Mouse (Mus musculus) embryonic facial prominence, embryonic 14.5 days (tissue): ENCODE data around the gene Polr2m. TPM values are rescaled to one million over a fixed set of nuclear protein-coding genes. Genes with fewer than 3 reads are reported as not detected.
A peak's percentile ranks its signal among the peaks of the same experiment; 100 is the strongest.

Experiments used
- ATAC-seq: fragments of 200-750 bp; cut with Nextera tagmentation; 2 replicates; pipeline ENCODE4 v1.8.0; 2017; ENCODE audit warnings: low read depth, moderate number of reproducible peaks, moderate TSS enrichment
- DNase-seq: peaks from one replicate; pipeline ENCODE4 v3.0.0-alpha.2; 2015; ENCODE audit warnings: low spot score
- H3K27ac ChIP-seq: fragments of 300-500 bp; sonication (generic); replicated peaks from 2 replicates; pipeline ENCODE4 v1.5.1; 2014; ENCODE audit warnings: low read depth, mild to moderate bottlenecking, low read length, moderate library complexity
- H3K27me3 ChIP-seq: fragments of 300-500 bp; sonication (generic); replicated peaks from 2 replicates; pipeline ENCODE4 v1.6.1; 2014; ENCODE audit warnings: low read length; ENCODE audit not compliant: control insufficient read depth, insufficient read depth
- H3K36me3 ChIP-seq: fragments of 300-500 bp; sonication (generic); 2 replicates; pipeline ENCODE4 v1.6.1; 2014; ENCODE audit warnings: low read length, mixed read lengths; ENCODE audit not compliant: control insufficient read depth, insufficient read depth
- H3K4me1 ChIP-seq: fragments of 300-500 bp; sonication (generic); 2 replicates; pipeline ENCODE4 v1.6.1; 2014; ENCODE audit warnings: antibody characterized with exemption, low read length; ENCODE audit not compliant: control insufficient read depth, insufficient read depth
- H3K4me2 ChIP-seq: fragments of 300-500 bp; sonication (generic); 2 replicates; pipeline ENCODE4 v1.6.1; 2014; ENCODE audit warnings: low read depth, mild to moderate bottlenecking, low read length, moderate library complexity, mixed read lengths
- H3K4me3 ChIP-seq: fragments of 300-500 bp; sonication (generic); 2 replicates; pipeline ENCODE4 v1.5.1; 2014; ENCODE audit warnings: low read depth, mild to moderate bottlenecking, low read length
- H3K9ac ChIP-seq: fragments of 300-500 bp; sonication (generic); 2 replicates; pipeline ENCODE4 v1.6.1; 2014; ENCODE audit warnings: low read depth, mild to moderate bottlenecking, low read length, moderate library complexity, mixed read lengths
- H3K9me3 ChIP-seq: fragments of 300-500 bp; sonication (generic); 2 replicates; pipeline ENCODE4 v1.6.1; 2016; ENCODE audit warnings: low read length; ENCODE audit not compliant: control insufficient read depth
- whole genome bisulfite sequencing: fragments of 180-500 bp; shearing (Covaris S2); extraction: QIAGEN DNeasy Blood & Tissue Kit; methylation state at CpG from one replicate; pipeline ENCODE4 v1.1.7; 2014; 5-methylcytosine and 5-hydroxymethylcytosine counted together
- polyA plus RNA-seq: library from polyadenylated mRNA; unstranded; fragments of >200 nt; fragmentation: Nextera tagmentation; extraction: Ambion mirVana; gene quantifications from 2 replicates; pipeline ENCODE4 v1.2.1, GENCODE M21; 2014

Polr2m gene
- polyA plus RNA-seq, 1 experiment from 2014 or later: 302 TPM

DNA sequence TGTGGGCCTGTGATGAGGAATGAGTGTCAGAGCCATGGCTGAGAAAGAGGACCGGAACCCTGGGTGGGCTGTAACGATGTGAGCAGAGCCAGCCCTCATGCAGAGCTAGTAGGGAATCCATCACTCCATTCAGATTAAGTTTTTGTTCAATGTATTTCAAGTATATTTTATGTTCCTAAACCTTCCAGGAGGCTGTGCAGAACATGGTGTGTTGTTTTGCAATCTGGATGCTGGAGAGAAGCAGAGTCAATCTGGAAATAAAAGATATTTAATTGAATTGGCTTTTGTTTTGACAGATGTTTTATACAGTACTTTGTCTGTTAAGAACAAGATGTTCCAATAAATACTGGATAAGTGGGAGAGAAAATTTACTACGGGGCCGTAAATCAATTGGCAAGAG is 29.0 kb downstream of the Polr2m start:
- no peaks in the 10 kb centered on the region for H3K4me1 ChIP-seq
- DNase-seq: no peak
- H3K4me3 ChIP-seq: no peak overlapping the region
- no peak overlapping the region for H3K4me2 ChIP-seq
- H3K9me3 ChIP-seq: no peaks in the 10 kb centered on the region
- H3K36me3 ChIP-seq: no peaks in the 10 kb centered on the region
- WGBS: 83% methylated on average over 4 of the region's 4 CpGs
- no peak overlapping the region for H3K9ac ChIP-seq
- H3K27me3 ChIP-seq: no peaks in the 10 kb centered on the region
- no peak for ATAC-seq
- no peak overlapping the region for H3K27ac ChIP-seq

DNA sequence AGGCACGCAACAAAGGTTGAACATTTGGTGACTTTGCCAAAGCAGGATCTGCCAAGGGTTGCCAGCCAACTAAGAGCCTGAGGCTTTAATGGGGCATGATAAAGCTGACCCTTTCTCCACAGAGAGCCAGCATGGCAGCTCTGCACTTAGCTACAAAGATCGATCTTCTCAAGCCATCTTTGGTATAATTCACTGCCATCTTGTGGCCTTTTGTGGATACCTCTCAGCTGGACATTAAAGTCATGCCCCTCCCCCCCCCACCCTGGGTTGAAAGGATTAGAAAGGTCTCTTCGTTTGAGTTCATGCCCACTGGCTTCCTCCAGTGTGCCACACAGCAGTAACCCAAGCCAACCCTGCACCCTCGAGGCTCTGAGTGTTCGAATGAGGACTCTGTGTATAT is 31.8 kb downstream of the Polr2m start:
- WGBS: 67% methylated on average over 5 of the region's 5 CpGs
- H3K36me3 ChIP-seq: no peaks in the 10 kb centered on the region
- no peak overlapping the region for H3K9ac ChIP-seq
- ATAC-seq: no peak
- DNase-seq: no peak
- no peaks in the 10 kb centered on the region for H3K27me3 ChIP-seq
- peaks cover 12% of the 10 kb centered on the region; the same call in 1 of the 2 replicates for H3K4me1 ChIP-seq
- no peak overlapping the region for H3K4me3 ChIP-seq
- no peaks in the 10 kb centered on the region for H3K9me3 ChIP-seq
- no peak overlapping the region for H3K4me2 ChIP-seq
- no peak overlapping the region for H3K27ac ChIP-seq

DNA sequence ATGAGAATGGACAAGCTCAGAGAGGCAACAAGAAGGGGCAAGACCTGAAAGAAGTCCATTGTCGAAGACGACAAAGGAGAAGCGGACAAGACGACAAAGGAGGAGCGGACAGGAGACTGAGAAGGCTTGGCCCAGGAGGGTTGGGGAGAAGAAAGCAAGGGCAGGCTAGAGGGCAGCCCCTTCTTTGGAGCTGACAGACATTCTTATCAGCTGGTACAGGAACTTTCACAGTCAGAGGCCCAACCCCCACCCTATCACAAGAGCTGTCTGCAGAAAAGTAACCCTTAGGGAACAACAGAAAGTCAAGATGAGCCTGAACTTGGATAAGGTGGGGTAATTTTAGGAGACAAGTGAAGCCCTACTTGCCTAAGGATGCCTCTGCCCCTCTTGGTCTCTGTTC is 32.4 kb downstream of the Polr2m start:
- no peak overlapping the region for H3K27ac ChIP-seq
- ATAC-seq (no peak), DNase-seq (no peak)
- no peaks in the 10 kb centered on the region for H3K27me3 ChIP-seq
- H3K4me2 ChIP-seq: no peak overlapping the region
- H3K4me3 ChIP-seq: no peak overlapping the region
- no peak overlapping the region for H3K9ac ChIP-seq
- no peaks in the 10 kb centered on the region for H3K9me3 ChIP-seq
- 83% methylated on average over 5 of the region's 5 CpGs for WGBS
- H3K36me3 ChIP-seq: no peaks in the 10 kb centered on the region
- peaks cover 12% of the 10 kb centered on the region; the same call in 1 of the 2 replicates for H3K4me1 ChIP-seq

DNA sequence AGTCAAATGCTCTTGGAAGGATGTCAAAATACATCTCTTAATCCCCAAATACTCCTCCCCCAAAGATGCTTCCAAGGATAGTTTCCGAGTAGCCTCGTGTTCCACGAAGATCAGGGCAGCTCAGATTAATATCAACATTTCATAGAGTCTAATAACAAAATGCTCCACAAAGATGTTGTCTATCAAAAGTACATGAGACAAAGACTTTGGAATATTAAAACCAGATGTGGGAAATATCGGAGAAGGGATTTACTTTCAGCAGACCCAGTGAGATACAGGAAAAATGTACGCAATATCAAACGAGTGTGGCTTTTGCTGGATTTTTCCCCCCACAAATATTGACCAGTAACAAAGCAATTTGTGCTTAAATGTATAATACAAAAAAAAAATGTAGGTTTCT is 35.1 kb downstream of the Polr2m start:
- WGBS: 30% methylated on average over 6 of the region's 6 CpGs
- Histone ChIP-seq H3K4me2 (no peak overlapping the region), H3K4me3 (no peak overlapping the region), H3K36me3 (no peaks in the 10 kb centered on the region), H3K27ac (no peak overlapping the region), H3K27me3 (no peaks in the 10 kb centered on the region), H3K4me1 (peaks cover 12% of the 10 kb centered on the region; the same call in 1 of the 2 replicates), H3K9ac (no peak overlapping the region), H3K9me3 (no peaks in the 10 kb centered on the region)
- ATAC-seq (0 out of 2 replicates have a peak, but pooled peaks have one; percentile 26), DNase-seq (peak; percentile 79)

DNA sequence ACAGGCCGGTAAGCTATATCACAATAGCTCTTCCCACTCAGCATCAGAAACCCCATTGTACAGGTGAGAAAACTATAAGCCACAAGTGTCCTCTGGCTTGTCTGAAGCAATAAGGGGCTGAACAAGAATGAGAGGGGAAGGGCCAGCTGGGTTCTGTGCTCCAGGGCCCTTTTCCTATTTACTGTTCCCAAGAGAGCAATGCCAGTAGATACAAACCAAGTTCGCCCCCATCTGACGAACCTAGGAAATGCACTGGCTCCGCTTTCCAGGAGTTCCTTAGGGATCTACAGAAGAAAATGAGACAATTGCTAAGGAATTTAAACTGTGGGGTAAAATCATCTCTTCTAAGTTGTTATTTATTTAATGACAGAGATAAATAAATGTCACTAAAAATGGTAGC is 38.2 kb downstream of the Polr2m start:
- 41% methylated on average over 4 of the region's 4 CpGs for WGBS
- H3K4me1 ChIP-seq: peaks cover 12% of the 10 kb centered on the region; the same call in 1 of the 2 replicates
- H3K4me3 ChIP-seq: no peak overlapping the region
- H3K9ac ChIP-seq: no peak overlapping the region
- no peak overlapping the region for H3K27ac ChIP-seq
- H3K9me3 ChIP-seq: no peaks in the 10 kb centered on the region
- ATAC-seq (no peak), DNase-seq (peak; percentile 67)
- H3K36me3 ChIP-seq: no peaks in the 10 kb centered on the region
- H3K27me3 ChIP-seq: no peaks in the 10 kb centered on the region
- no peak overlapping the region for H3K4me2 ChIP-seq

DNA sequence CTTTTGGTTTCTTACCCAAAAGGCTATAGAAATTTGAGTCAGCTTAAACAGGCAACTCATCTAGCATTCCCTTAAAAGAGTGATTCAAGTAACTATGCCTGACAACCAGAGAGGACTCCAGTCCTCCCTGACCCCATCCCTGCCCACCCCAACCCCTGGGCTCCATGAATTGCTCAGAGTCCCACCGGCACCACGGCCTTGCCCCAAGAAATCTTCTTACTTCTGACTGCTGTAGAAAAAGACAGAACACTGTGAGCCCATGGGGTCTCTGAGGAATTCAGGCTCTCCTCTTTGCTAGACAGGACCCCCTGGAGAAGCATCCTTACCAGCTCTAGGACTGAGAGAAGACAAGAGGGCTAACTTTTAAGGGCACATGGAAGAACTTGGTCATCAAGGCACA is 40.4 kb downstream of the Polr2m start:
- Histone ChIP-seq H3K27ac (no peak overlapping the region), H3K9me3 (no peaks in the 10 kb centered on the region), H3K27me3 (no peaks in the 10 kb centered on the region), H3K4me2 (no peak overlapping the region), H3K36me3 (no peaks in the 10 kb centered on the region), H3K4me1 (peaks cover 2% of the 10 kb centered on the region; the same call in 1 of the 2 replicates), H3K4me3 (no peak overlapping the region), H3K9ac (no peak overlapping the region)
- ATAC-seq (no peak), DNase-seq (no peak)
- 92% methylated on average over 2 of the region's 2 CpGs for WGBS

DNA sequence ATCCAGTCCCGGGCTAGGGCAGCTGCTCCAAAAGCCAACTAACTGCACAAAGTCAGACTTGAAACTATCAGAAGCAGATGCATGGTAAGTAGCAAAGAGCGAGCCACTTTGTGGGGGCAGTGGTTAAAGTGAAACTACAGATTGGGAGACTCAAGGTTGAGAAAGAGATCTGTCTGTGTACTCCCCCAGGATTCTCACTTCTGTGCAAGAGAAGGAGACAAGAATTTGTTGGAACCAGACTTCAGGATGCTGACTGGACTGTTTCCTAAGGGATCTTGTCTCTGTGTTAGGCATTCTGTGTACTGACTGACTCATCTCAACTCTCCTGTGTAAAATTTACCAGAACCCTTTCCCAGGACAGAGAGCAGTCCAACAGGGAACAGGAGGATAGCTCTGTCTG is 47.6 kb downstream of the Polr2m start:
- H3K9ac ChIP-seq: no peak overlapping the region
- no peak for DNase-seq
- H3K9me3 ChIP-seq: peaks cover 5% of the 10 kb centered on the region; the same call in 1 of the 2 replicates
- H3K27ac ChIP-seq: no peak overlapping the region
- H3K27me3 ChIP-seq: no peaks in the 10 kb centered on the region
- WGBS: 93% methylated on average over 2 of the region's 2 CpGs
- H3K36me3 ChIP-seq: no peaks in the 10 kb centered on the region
- no peaks in the 10 kb centered on the region for H3K4me1 ChIP-seq
- H3K4me3 ChIP-seq: no peak overlapping the region
- no peak overlapping the region for H3K4me2 ChIP-seq
- ATAC-seq: no peak

Other genes with a start within 250 kb of the Polr2m start
- 18.6 and 18.7 TPM in 2 replicates for gene Myzap, start 106.4 kb upstream of the Polr2m start, polyA plus RNA-seq